Mouse (Mus musculus) liver, embryonic 14.5 days (tissue): ENCODE data around the gene Gtpbp1. TPM values are rescaled to one million over a fixed set of nuclear protein-coding genes. Genes with fewer than 3 reads are reported as not detected.

ENCODE experiments used
- ATAC-seq: fragments of 200-750 bp; cut with Nextera tagmentation; 2 replicates; pipeline ENCODE4 v1.8.0; 2017; ENCODE audit warnings: moderate number of reproducible peaks, mild to moderate bottlenecking, moderate library complexity; ENCODE audit not compliant: insufficient read depth
- DNase-seq, 3 experiments: peaks; one replicate each; pipeline ENCODE4 v3.0.0-alpha.2; 2012 to 2013; ENCODE audit warnings: low read depth in 3 of 3, low spot score in 3 of 3
- H3K27ac ChIP-seq: fragments of 300-500 bp; sonication (generic); 2 replicates; pipeline ENCODE4 v1.5.1; 2014; ENCODE audit warnings: moderate library complexity, mild to moderate bottlenecking, control low read depth, inconsistent platforms
- H3K27me3 ChIP-seq: fragments of 300-500 bp; sonication (generic); 2 replicates; pipeline ENCODE4 v1.6.1; 2014; ENCODE audit warnings: mild to moderate bottlenecking, low read length, moderate library complexity; ENCODE audit not compliant: control insufficient read depth, insufficient read depth
- H3K36me3 ChIP-seq: fragments of 300-500 bp; sonication (generic); replicated peaks from 2 replicates; pipeline ENCODE4 v1.6.1; 2014; ENCODE audit warnings: low read depth; ENCODE audit not compliant: control insufficient read depth, insufficient read depth
- H3K4me1 ChIP-seq, 2 experiments: fragments of 200-500 bp in 1 of 2; fragments of 300-500 bp in 1 of 2; sonication (generic) in 1 of 2; replicated peaks; 2 replicates each; pipeline ENCODE4 v1.6.1; 2012 to 2014; ENCODE audit warnings: antibody characterized with exemption in 1 of 2, inconsistent platforms in 1 of 2, low read length in 1 of 2; ENCODE audit not compliant: control insufficient read depth in 2 of 2, insufficient read depth in 2 of 2
- H3K4me2 ChIP-seq: fragments of 300-500 bp; sonication (generic); 2 replicates; pipeline ENCODE4 v1.6.1; 2014; ENCODE audit warnings: low read depth, mild to moderate bottlenecking, control low read depth, moderate library complexity
- H3K4me3 ChIP-seq, 2 experiments: fragments of 200-500 bp in 1 of 2; fragments of 300-500 bp in 1 of 2; sonication (generic) in 1 of 2; 2 replicates each; pipeline ENCODE4 v1.5.1; 2012 to 2014; ENCODE audit warnings: low read depth in 2 of 2, low read length in 2 of 2, mild to moderate bottlenecking in 2 of 2, control low read depth in 1 of 2, inconsistent platforms in 1 of 2, moderate library complexity in 1 of 2; ENCODE audit not compliant: insufficient read depth in 1 of 2
- H3K9ac ChIP-seq: fragments of 300-500 bp; sonication (generic); replicated peaks from 2 replicates; pipeline ENCODE4 v1.6.1; 2014; ENCODE audit warnings: mild to moderate bottlenecking, control low read depth, moderate library complexity
- H3K9me3 ChIP-seq: fragments of 300-500 bp; sonication (generic); 2 replicates; pipeline ENCODE4 v1.6.1; 2016; ENCODE audit warnings: low read length, mixed read lengths; ENCODE audit not compliant: control insufficient read depth
- CTCF ChIP-seq: IDR thresholded peaks from 2 replicates; pipeline ENCODE4 v1.5.1; 2016; ENCODE audit warnings: antibody characterized with exemption, low read depth, control low read depth
- EP300 ChIP-seq: IDR thresholded peaks from 2 replicates; pipeline ENCODE4 v1.6.1; 2016; ENCODE audit warnings: antibody characterized with exemption, low read depth
- WGBS: fragments of 180-500 bp; shearing (Covaris S2); extraction: QIAGEN DNeasy Blood & Tissue Kit; methylation state at CpG from one replicate; pipeline ENCODE4 v1.1.7; 2014; ENCODE audit not compliant: insufficient replicate concordance; 5-methylcytosine and 5-hydroxymethylcytosine counted together
- polyA plus RNA-seq, 2 experiments: library from polyadenylated mRNA; depleted of rRNA in 1 of 2; stranded (reverse) in 1 of 2; unstranded in 1 of 2; fragments of >200 nt; fragmentation: Nextera tagmentation in 1 of 2; extraction: Ambion mirVana in 1 of 2; gene quantifications; 2 replicates each; pipeline versions ENCODE4 v1.2.1 to v1.2.3; 2012 to 2014

The Gtpbp1 gene
- polyA plus RNA-seq, 2 experiments, result 22.6 to 23.5 TPM

GRCm38 (mm10) chr15:79767327-79767961 is 76.8 kb downstream of the Gtpbp1 start:
- ATAC-seq, result no peak
- Histone ChIP-seq H3K4me1 (no peaks in the 10 kb centered on the region), H3K27ac (no peak overlapping the region), H3K9me3 (no peaks in the 10 kb centered on the region), H3K4me3 (no peak overlapping the region), H3K36me3 (no peaks in the 10 kb centered on the region), H3K27me3 (no peaks in the 10 kb centered on the region), H3K4me2 (no peak overlapping the region), H3K9ac (no peak overlapping the region)
- WGBS, result 55% methylated on average over 16 of the region's 16 CpGs
- DNase-seq, result no peak
- TF ChIP-seq CTCF, result no peak
- TF ChIP-seq EP300, result no peak

GRCm38 (mm10) chr15:79768302-79768701 is 77.7 kb downstream of the Gtpbp1 start:
- H3K4me1 ChIP-seq, result peaks cover under 1% of the 10 kb centered on the region in 2 experiments; a peak in 3 of 4 replicates
- H3K4me2 ChIP-seq, result no peak overlapping the region
- H3K9ac ChIP-seq, result no peak overlapping the region
- no peaks in the 10 kb centered on the region for H3K36me3 ChIP-seq
- no peaks in the 10 kb centered on the region for H3K9me3 ChIP-seq
- no peak overlapping the region for H3K4me3 ChIP-seq
- WGBS, result 25% methylated on average over 6 of the region's 6 CpGs
- no peak for DNase-seq
- TF ChIP-seq CTCF (no peak), EP300 (no peak)
- no peak for ATAC-seq
- no peaks in the 10 kb centered on the region for H3K27me3 ChIP-seq
- no peak overlapping the region for H3K27ac ChIP-seq

- no peak for ATAC-seq
- DNase-seq, result no peak
- H3K4me2 ChIP-seq, result no peak overlapping the region
- H3K4me3 ChIP-seq, result no peak overlapping the region
- H3K36me3 ChIP-seq, result no peaks in the 10 kb centered on the region
- TF ChIP-seq EP300 (no peak), CTCF (no peak)
- H3K9ac ChIP-seq, result no peak overlapping the region
- H3K4me1 ChIP-seq, result peaks cover 5 to 12% of the 10 kb centered on the region in 2 experiments; a peak in 3 of 4 replicates
- 73% methylated on average over 21 of the region's 21 CpGs for WGBS
- H3K9me3 ChIP-seq, result no peaks in the 10 kb centered on the region
- H3K27ac ChIP-seq, result no peak overlapping the region
- H3K27me3 ChIP-seq, result no peaks in the 10 kb centered on the region
Measured at GRCm38 (mm10) chr15:79770629-79771240, 80.1 kb downstream of the Gtpbp1 start.

Other genes with a start within 250 kb of the Gtpbp1 start
- 9.5 and 9.8 TPM in 2 replicates for gene Csnk1e, start 235.3 kb upstream of the Gtpbp1 start, polyA plus RNA-seq (2012; rRNA removed)
- 3.7 and 5.5 TPM in 2 replicates for gene Csnk1e, start 235.3 kb upstream of the Gtpbp1 start, polyA plus RNA-seq (2014; fragmentation: Nextera tagmentation; extraction: Ambion mirVana)
- not detected in 2 replicates for gene Kcnj4, start 185.6 kb upstream of the Gtpbp1 start, polyA plus RNA-seq (2012; rRNA removed)
- gene Kcnj4, start 185.6 kb upstream of the Gtpbp1 start, polyA plus RNA-seq (2014; fragmentation: Nextera tagmentation; extraction: Ambion mirVana), result not detected in 2 replicates
- 2.3 and 2.6 TPM in 2 replicates for gene Kdelr3, start 174.4 kb upstream of the Gtpbp1 start, polyA plus RNA-seq (2012; rRNA removed)
- 3.2 TPM in 2 replicates for gene Kdelr3, start 174.4 kb upstream of the Gtpbp1 start, polyA plus RNA-seq (2014; fragmentation: Nextera tagmentation; extraction: Ambion mirVana)
- gene Ddx17, start 144.1 kb upstream of the Gtpbp1 start, polyA plus RNA-seq (2012; rRNA removed), result 71.4 and 104 TPM in 2 replicates
- 13.9 and 19.0 TPM in 2 replicates for gene Ddx17, start 144.1 kb upstream of the Gtpbp1 start, polyA plus RNA-seq (2014; fragmentation: Nextera tagmentation; extraction: Ambion mirVana)
- 0.22 and 0.40 TPM in 2 replicates for gene Dmc1, start 85.7 kb upstream of the Gtpbp1 start, polyA plus RNA-seq (2012; rRNA removed)
- 0.32 TPM in 2 replicates for gene Dmc1, start 85.7 kb upstream of the Gtpbp1 start, polyA plus RNA-seq (2014; fragmentation: Nextera tagmentation; extraction: Ambion mirVana)
- gene Fam227a, start 31.9 kb upstream of the Gtpbp1 start, polyA plus RNA-seq (2012; rRNA removed), result 0.26 and 0.35 TPM in 2 replicates
- 0.06 TPM in 1 of 2 replicates, not detected in the other for gene Fam227a, start 31.9 kb upstream of the Gtpbp1 start, polyA plus RNA-seq (2014; fragmentation: Nextera tagmentation; extraction: Ambion mirVana)
- gene Cby1, start 31.6 kb upstream of the Gtpbp1 start, polyA plus RNA-seq (2012; rRNA removed), result 4.0 and 4.6 TPM in 2 replicates
- gene Cby1, start 31.6 kb upstream of the Gtpbp1 start, polyA plus RNA-seq (2014; fragmentation: Nextera tagmentation; extraction: Ambion mirVana), result 13.4 and 15.7 TPM in 2 replicates
- 51.1 and 58.4 TPM in 2 replicates for gene Tomm22, start 20.0 kb upstream of the Gtpbp1 start, polyA plus RNA-seq (2012; rRNA removed)
- gene Tomm22, start 20.0 kb upstream of the Gtpbp1 start, polyA plus RNA-seq (2014; fragmentation: Nextera tagmentation; extraction: Ambion mirVana), result 142 and 148 TPM in 2 replicates
- gene Josd1, start 2.9 kb upstream of the Gtpbp1 start, polyA plus RNA-seq (2012; rRNA removed), result 19.7 and 21.4 TPM in 2 replicates
- gene Josd1, start 2.9 kb upstream of the Gtpbp1 start, polyA plus RNA-seq (2014; fragmentation: Nextera tagmentation; extraction: Ambion mirVana), result 13.0 and 13.2 TPM in 2 replicates
- 6.2 and 7.0 TPM in 2 replicates for gene Sun2, start 51.7 kb downstream of the Gtpbp1 start, polyA plus RNA-seq (2012; rRNA removed)
- 1.6 TPM in 2 replicates for gene Sun2, start 51.7 kb downstream of the Gtpbp1 start, polyA plus RNA-seq (2014; fragmentation: Nextera tagmentation; extraction: Ambion mirVana)
- 5.5 TPM in 2 replicates for gene Dnal4, start 87.0 kb downstream of the Gtpbp1 start, polyA plus RNA-seq (2012; rRNA removed)
- 6.3 and 6.8 TPM in 2 replicates for gene Dnal4, start 87.0 kb downstream of the Gtpbp1 start, polyA plus RNA-seq (2014; fragmentation: Nextera tagmentation; extraction: Ambion mirVana)
- gene Nptxr, start 113.9 kb downstream of the Gtpbp1 start, polyA plus RNA-seq (2012; rRNA removed), result 0.09 and 0.13 TPM in 2 replicates
- gene Nptxr, start 113.9 kb downstream of the Gtpbp1 start, polyA plus RNA-seq (2014; fragmentation: Nextera tagmentation; extraction: Ambion mirVana), result 0.11 TPM in 1 of 2 replicates, not detected in the other
- gene Npcd, start 143.4 kb downstream of the Gtpbp1 start, polyA plus RNA-seq (2012; rRNA removed), result not detected in 2 replicates
- 0.08 TPM in 1 of 2 replicates, not detected in the other for gene Npcd, start 143.4 kb downstream of the Gtpbp1 start, polyA plus RNA-seq (2014; fragmentation: Nextera tagmentation; extraction: Ambion mirVana)
- gene Cbx6, start 143.8 kb downstream of the Gtpbp1 start, polyA plus RNA-seq (2012; rRNA removed), result 7.2 and 7.7 TPM in 2 replicates
- 2.9 and 3.7 TPM in 2 replicates for gene Cbx6, start 143.8 kb downstream of the Gtpbp1 start, polyA plus RNA-seq (2014; fragmentation: Nextera tagmentation; extraction: Ambion mirVana)
- gene Apobec3, start 200.8 kb downstream of the Gtpbp1 start, polyA plus RNA-seq (2012; rRNA removed), result 23.5 and 29.8 TPM in 2 replicates
- gene Apobec3, start 200.8 kb downstream of the Gtpbp1 start, polyA plus RNA-seq (2014; fragmentation: Nextera tagmentation; extraction: Ambion mirVana), result 34.3 and 35.9 TPM in 2 replicates